Mouse (Mus musculus) heart, postnatal 0 days (tissue): ENCODE measurements around the gene Lrrc59.

Experiments used
- CTCF ChIP-seq: IDR thresholded peaks from 2 replicates; pipeline ENCODE4 v1.5.1; 2016; ENCODE audit warnings: antibody characterized with exemption, control low read depth, low read depth
- EP300 ChIP-seq: IDR thresholded peaks from 2 replicates; pipeline ENCODE4 v1.6.1; 2016; ENCODE audit warnings: antibody characterized with exemption, low read depth

DNA sequence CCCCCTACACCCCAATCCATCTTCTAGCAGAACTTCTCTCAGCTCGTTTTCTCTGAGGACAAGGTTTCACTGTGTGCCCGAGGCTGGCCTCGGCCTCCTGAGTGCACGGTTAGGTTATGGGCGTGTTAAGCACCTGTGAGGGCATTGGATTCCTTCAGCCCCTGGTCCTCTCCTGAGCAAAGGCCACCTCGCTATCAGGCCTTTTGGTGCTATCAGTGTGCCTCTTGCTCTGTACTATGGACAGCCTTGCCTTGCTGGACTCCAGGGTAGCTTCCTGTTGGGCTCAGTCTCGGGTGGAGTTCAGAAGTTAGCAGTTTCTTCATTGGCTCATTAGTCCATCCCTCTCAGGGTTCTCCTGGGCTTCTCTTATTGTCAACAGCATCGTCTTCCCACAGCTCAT is 3.4 kb downstream of the Lrrc59 start:
- TF ChIP-seq CTCF (no peak), EP300 (no peak)
